Mouse (Mus musculus) embryonic fibroblast, embryonic 13.5 days (primary cell): Measurements from ENCODE around the gene B4galt1.

Source experiments
- CTCF ChIP-seq: IDR thresholded peaks from 2 replicates; pipeline ENCODE4 v1.5.1; 2011; ENCODE audit warnings: mild to moderate bottlenecking, control low read depth, low read length, moderate library complexity, borderline replicate concordance; ENCODE audit not compliant: insufficient read depth
- POLR2A ChIP-seq: IDR thresholded peaks from 2 replicates; pipeline ENCODE4 v1.6.1; 2011; ENCODE audit warnings: low read depth, mild to moderate bottlenecking, control low read depth, low read length, moderate library complexity

DNA sequence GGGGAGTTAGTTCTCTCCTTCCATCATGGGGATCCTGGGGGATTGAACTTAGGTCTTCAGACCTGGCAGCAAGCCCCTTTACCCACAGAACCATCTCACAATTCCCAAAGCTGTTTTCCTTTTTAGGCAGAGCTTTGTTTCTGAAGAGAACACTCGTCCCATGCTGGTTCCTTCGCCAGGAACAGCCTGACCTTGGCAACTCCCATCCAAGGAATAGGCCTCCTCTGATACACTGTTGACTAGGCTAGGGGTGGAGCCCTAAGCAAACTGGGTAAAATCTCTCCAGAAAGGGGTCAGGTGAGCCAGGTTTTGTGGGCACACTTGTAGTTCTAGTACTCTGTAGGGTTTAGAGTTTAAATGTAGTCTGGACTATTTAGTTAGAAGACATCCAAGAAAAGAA lies 45.5 kb upstream of the B4galt1 start:
- no peak for TF ChIP-seq CTCF
- TF ChIP-seq POLR2A = no peak
